ENCODE assay signal across 9 mouse cellular contexts in the genomic region with DNA sequence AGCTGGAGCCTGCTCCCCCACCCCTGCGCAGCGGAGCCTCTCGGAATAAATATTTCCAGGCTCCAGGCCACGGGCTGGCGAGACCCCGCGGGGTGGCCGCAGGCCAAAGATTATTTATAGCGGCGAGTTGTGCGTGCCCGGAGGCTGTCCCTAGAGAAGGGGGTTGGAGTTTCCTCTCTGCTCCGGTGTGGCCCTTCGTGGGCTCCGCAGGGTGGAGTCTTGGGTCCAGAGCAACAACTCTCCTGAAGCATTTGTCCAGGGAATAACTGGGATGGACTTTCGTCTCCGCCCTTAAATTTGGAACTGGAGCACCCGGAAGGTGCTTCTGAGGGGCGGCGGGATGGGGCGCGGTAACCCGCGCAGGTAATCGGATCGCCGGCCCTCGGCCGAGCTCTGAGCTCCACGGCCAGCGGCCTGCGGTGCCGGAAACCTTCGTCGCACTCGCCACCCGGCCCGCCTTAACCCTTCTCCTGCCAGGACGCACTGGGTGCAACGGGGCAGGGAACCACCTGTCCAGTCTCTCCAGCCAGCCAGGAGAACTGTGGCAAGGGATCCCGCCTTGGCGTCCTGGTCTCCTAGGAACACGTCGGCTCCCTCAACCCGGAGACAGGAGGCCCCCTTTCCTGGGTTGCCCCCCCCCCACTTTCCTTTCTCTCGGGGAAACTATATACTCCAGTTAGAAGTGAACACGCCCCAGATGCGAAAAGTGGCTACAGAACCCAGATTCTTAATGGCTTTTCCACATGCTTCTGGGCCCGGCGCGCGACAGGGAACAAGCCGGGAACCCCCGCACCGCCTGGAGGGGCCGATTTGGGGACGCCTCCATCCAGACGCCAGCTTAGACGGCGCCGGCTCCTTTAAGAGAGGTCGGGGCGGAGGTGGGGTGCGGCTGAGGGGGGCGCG. TPM values are rescaled to one million over a fixed set of nuclear protein-coding genes. Genes with fewer than 3 reads are reported as not detected.
DNase-seq lines count a peak whose midpoint lies in the region; ATAC-seq and TF ChIP-seq lines count a peak whose summit lies in the region.
"Had no signal": no experiment of that assay in that cellular context is flagged by ENCODE, and none has a peak within 500 bp of the region (broad histone marks: within the 10 kb centered on the region; RNA-seq: fewer than 3 reads in every experiment).

No protein-coding gene starts in this region.

- H3K27me3 ChIP-seq in intestine, embryonic 16.5 days (replicated peaks; ENCODE audit: control insufficient read depth, insufficient read depth, low read length), result peaks cover 77% of the 10 kb centered on the region
- H3K27me3 ChIP-seq in lung, postnatal 0 days (replicated peaks; ENCODE audit: insufficient read depth, low read length), result peaks cover 47% of the 10 kb centered on the region

- intact Hi-C loops in left cerebral cortex, postnatal 25 days (cut with DNase I), result loop anchor here (10.0 kb wide), 1 partner anchor 870 kb away; a partner anchor contains a TSS

- WGBS in intestine, embryonic 16.5 days, result under 1% methylated on average over 66 of the region's 66 CpGs
- 1% methylated on average over 64 of the region's 66 CpGs for WGBS in lung, postnatal 0 days

- DNase-seq in R1 (ENCODE audit: low read depth, low spot score), result peak; percentile 33
- peak; percentile 61 for DNase-seq in embryo, embryonic 11 days
- peak; percentile 83 to 89 for DNase-seq in heart, adult 18-20 months
- DNase-seq in lung, postnatal 0 days (ENCODE audit: low spot score), result no peak
- peak; percentile 71 for DNase-seq in testis, postnatal 10 days (ENCODE audit: low spot score)
- no peak for DNase-seq in left cerebral cortex, postnatal 25 days (ENCODE audit: low spot score in 2 of 2)
- no peak for DNase-seq in natural killer cell, adult 2 months (ENCODE audit: low spot score in 2 of 2)

- TF ChIP-seq EP300 in lung, postnatal 0 days (IDR thresholded peaks at IDR 0.05), result no peak

- no peaks in the 10 kb centered on the region for H3K9me3 ChIP-seq in intestine, embryonic 16.5 days (ENCODE audit: control insufficient read depth, low read length)
- H3K9me3 ChIP-seq in lung, postnatal 0 days (ENCODE audit: low read length), result no peaks in the 10 kb centered on the region

- peak overlapping the region; percentile 52; the same call in 1 of the 2 replicates for H3K9ac ChIP-seq in intestine, embryonic 16.5 days (ENCODE audit: low read depth, low read length)
- H3K9ac ChIP-seq in lung, postnatal 0 days (replicated peaks; ENCODE audit: low read depth), result 0 out of 2 replicates have a peak overlapping the region, but pooled peaks have one; percentile 21

- ATAC-seq in intestine, embryonic 16.5 days, result no peak
- no peak; the same call in 1 of the 2 replicates for ATAC-seq in lung, postnatal 0 days

- H3K27ac ChIP-seq in intestine, embryonic 16.5 days (ENCODE audit: low read length), result no peak overlapping the region
- H3K27ac ChIP-seq in lung, postnatal 0 days (ENCODE audit: low read length), result no peak overlapping the region
- H3K27ac ChIP-seq: macrophage had no signal

- no peak for TF ChIP-seq CTCF in lung, postnatal 0 days (IDR thresholded peaks at IDR 0.05)

- H3K36me3 ChIP-seq in intestine, embryonic 16.5 days (ENCODE audit: control insufficient read depth, insufficient read depth, low read length), result no peaks in the 10 kb centered on the region
- H3K36me3 ChIP-seq in lung, postnatal 0 days (ENCODE audit: insufficient read depth, low read length), result no peaks in the 10 kb centered on the region

- peaks cover 63% of the 10 kb centered on the region for H3K4me1 ChIP-seq in intestine, embryonic 16.5 days (ENCODE audit: control insufficient read depth, insufficient read depth, low read length)
- peaks cover 44% of the 10 kb centered on the region for H3K4me1 ChIP-seq in lung, postnatal 0 days (ENCODE audit: insufficient read depth, low read depth, low read length)

- peak overlapping the region; percentile 43 for H3K4me3 ChIP-seq in intestine, embryonic 16.5 days (ENCODE audit: low read length)
- H3K4me3 ChIP-seq in lung, postnatal 0 days (ENCODE audit: low read depth, low read length), result peak overlapping the region; percentile 50

- peak overlapping the region; percentile 65 for H3K4me2 ChIP-seq in intestine, embryonic 16.5 days (ENCODE audit: low read depth, low read length)
- H3K4me2 ChIP-seq in lung, postnatal 0 days (replicated peaks; ENCODE audit: low read depth, low read length), result peak overlapping the region; percentile 78

RNA-seq across cellular contexts. Expression of a gene that starts 8.7 kb away (rescaled TPM):
- 1 to 10 TPM; 2.7 to 3.8 TPM for total RNA-seq in heart, adult 18-20 months (2021)
- 1.5 and 1.8 TPM in 2 replicates for polyA plus RNA-seq in intestine, embryonic 16.5 days (2015; fragmentation: Nextera tagmentation; extraction: Ambion mirVana)
- 2.6 and 7.7 TPM in 2 replicates for polyA plus RNA-seq in lung, postnatal 0 days (2015; fragmentation: Nextera tagmentation; extraction: Ambion mirVana)
- 10 to 100 TPM; 10.1 TPM for total RNA-seq in left cerebral cortex, postnatal 25 days (2021)

Comparison
In these comparisons a context has a peak if more than half of its experiments do, and no peak if none do; other contexts are left out.
1. DNase-seq: peak in R1 (single experiment), embryo, embryonic 11 days (single experiment), heart, adult 18-20 months (2 of 2) and testis, postnatal 10 days (single experiment); none in lung, postnatal 0 days (single experiment), left cerebral cortex, postnatal 25 days (0 of 2) and natural killer cell, adult 2 months (0 of 2).